Mouse (Mus musculus) CH12.LX (cell line): ENCODE data around the gene Unc5cl. TPM values are rescaled to one million over a fixed set of nuclear protein-coding genes. Genes with fewer than 3 reads are reported as not detected.

ENCODE experiments used
- DNase-seq: peaks from one replicate; pipeline ENCODE4 v3.0.0-alpha.2; 2013; ENCODE audit errors: extremely low read depth
- H3K27ac ChIP-seq: 2 replicates; pipeline ENCODE4 v1.5.1; 2012; ENCODE audit warnings: low read depth, mild to moderate bottlenecking, control low read depth, moderate library complexity; ENCODE audit not compliant: insufficient read depth
- H3K27me3 ChIP-seq: replicated peaks from 2 replicates; pipeline ENCODE3; 2012; ENCODE audit warnings: inconsistent platforms
- H3K36me3 ChIP-seq, 2 experiments: replicated peaks in 1 of 2; 2 replicates each; pipeline versions ENCODE3 to v1.6.1; 2012; ENCODE audit warnings: inconsistent platforms in 1 of 2, low read length in 1 of 2, mild to moderate bottlenecking in 1 of 2, mixed read lengths in 1 of 2, moderate library complexity in 1 of 2; ENCODE audit not compliant: control insufficient read depth in 1 of 2, insufficient read depth in 1 of 2
- H3K4me1 ChIP-seq, 2 experiments: 2 replicates each; pipeline ENCODE4 v1.6.1; 2012; ENCODE audit warnings: inconsistent platforms in 1 of 2, moderate library complexity in 1 of 2; ENCODE audit not compliant: insufficient read depth in 2 of 2, control insufficient read depth in 1 of 2
- H3K4me2 ChIP-seq: 2 replicates; pipeline ENCODE4 v1.6.1; 2012; ENCODE audit warnings: low read depth, mild to moderate bottlenecking, control low read depth; ENCODE audit not compliant: poor library complexity, insufficient read depth, severe bottlenecking
- H3K4me3 ChIP-seq, 3 experiments: fragments of 150-350 bp in 1 of 3; sonication (generic) in 1 of 3; replicated peaks in 1 of 3; 2 replicates each; pipeline versions ENCODE3 to v1.5.1; 2011 to 2012; ENCODE audit warnings: low read depth in 2 of 3, low read length in 2 of 3, mild to moderate bottlenecking in 2 of 3, moderate library complexity in 2 of 3, control low read depth in 1 of 3, improper control_type of control experiment in 1 of 3, inconsistent platforms in 1 of 3, mixed read lengths in 1 of 3; ENCODE audit not compliant: poor library complexity in 1 of 3
- H3K79me2 ChIP-seq: replicated peaks from 2 replicates; pipeline ENCODE4 v1.6.1; 2012; ENCODE audit warnings: mild to moderate bottlenecking, moderate library complexity; ENCODE audit not compliant: control insufficient read depth, poor library complexity, insufficient read depth, severe bottlenecking; ENCODE audit errors: extremely low read depth
- H3K9ac ChIP-seq: 2 replicates; pipeline ENCODE4 v1.6.1; 2012; ENCODE audit warnings: low read depth, mild to moderate bottlenecking, control low read depth, moderate library complexity; ENCODE audit not compliant: insufficient read depth
- H3K9me3 ChIP-seq: replicated peaks from 2 replicates; pipeline ENCODE3; 2012; ENCODE audit warnings: low read length, inconsistent platforms, mixed read lengths
- BHLHE40 ChIP-seq: IDR thresholded peaks from 2 replicates; pipeline ENCODE4 v1.6.1; 2011; ENCODE audit warnings: mild to moderate bottlenecking, low read depth, low read length, improper control_type of control experiment
- CHD2 ChIP-seq: IDR thresholded peaks from 2 replicates; pipeline ENCODE4 v1.6.1; 2011; ENCODE audit warnings: low read length, improper control_type of control experiment
- ETS1 ChIP-seq: conservative IDR thresholded peaks from 2 replicates; pipeline ENCODE4 v1.6.1; 2012; ENCODE audit warnings: low read depth, mild to moderate bottlenecking, inconsistent platforms, low read length, improper control_type of control experiment, moderate library complexity
- IRF4 ChIP-seq: IDR thresholded peaks from 2 replicates; pipeline ENCODE4 v1.6.1; 2014; ENCODE audit warnings: low read depth, mild to moderate bottlenecking, inconsistent platforms, low read length, improper control_type of control experiment
- JUN ChIP-seq: IDR thresholded peaks from 2 replicates; pipeline ENCODE4 v1.6.1; 2011; ENCODE audit warnings: low read depth, mild to moderate bottlenecking, low read length, improper control_type of control experiment, moderate library complexity; ENCODE audit not compliant: insufficient read depth
- MAX ChIP-seq: IDR thresholded peaks from 2 replicates; pipeline ENCODE4 v1.6.1; 2011; ENCODE audit warnings: low read length, improper control_type of control experiment
- MEF2A ChIP-seq: IDR thresholded peaks from 2 replicates; pipeline ENCODE4 v1.6.1; 2014; ENCODE audit warnings: low read depth, mild to moderate bottlenecking, inconsistent platforms, low read length, improper control_type of control experiment, borderline replicate concordance
- RAD21 ChIP-seq: IDR thresholded peaks from 2 replicates; pipeline ENCODE4 v1.6.1; 2011; ENCODE audit warnings: low read depth, mild to moderate bottlenecking, low read length, improper control_type of control experiment, moderate library complexity
- TBP ChIP-seq: conservative IDR thresholded peaks from 2 replicates; pipeline ENCODE4 v1.6.1; 2011; ENCODE audit warnings: low read depth, low read length, improper control_type of control experiment
- TCF12 ChIP-seq: IDR thresholded peaks from 2 replicates; pipeline ENCODE4 v1.6.1; 2014; ENCODE audit warnings: low read depth, mild to moderate bottlenecking, inconsistent platforms, low read length, improper control_type of control experiment
- dilution Hi-C: fragments of 300-500 bp; cut with MboI; formaldehyde crosslinking; loops from 2 replicates; pipeline ENCODE4 v1.14.3; 2020; ENCODE audit warnings: low sequenced_read_pairs; ENCODE audit not compliant: extremely low pct_unique_long_range_greater_than_20kb, extremely low pct_ligation_motif_present
- in situ Hi-C: fragments of 300-500 bp; cut with MboI; formaldehyde crosslinking; loops from 3 replicates; pipeline ENCODE4 v1.14.3; 2019; ENCODE audit warnings: low sequenced_read_pairs, low pct_ligation_motif_present, low pct_unique_long_range_greater_than_20kb, mixed read lengths
- polyA plus RNA-seq: library from polyadenylated mRNA; unstranded; fragments of >175 nt; gene quantifications from 2 replicates; pipeline ENCODE4 v1.2.1, GENCODE M21; 2012; ENCODE audit warnings: low read depth; ENCODE audit not compliant: insufficient read length
- total RNA-seq, 2 experiments: library from RNA; depleted of rRNA; stranded (reverse); fragments of 300-350 nt in 1 of 2; fragments of >200 nt in 1 of 2; gene quantifications; 2 replicates each; pipeline ENCODE4 v1.2.3; 2012 to 2014

Unc5cl gene
- total and polyA plus RNA-seq, 3 experiments: 0.09 to 0.21 TPM; not detected in 1

GRCm38 (mm10) chr17:48489466-48489865 is 34.8 kb downstream of the Unc5cl start:
- in situ Hi-C loops: no loop called here
- dilution Hi-C loops: no loop called here

DNA sequence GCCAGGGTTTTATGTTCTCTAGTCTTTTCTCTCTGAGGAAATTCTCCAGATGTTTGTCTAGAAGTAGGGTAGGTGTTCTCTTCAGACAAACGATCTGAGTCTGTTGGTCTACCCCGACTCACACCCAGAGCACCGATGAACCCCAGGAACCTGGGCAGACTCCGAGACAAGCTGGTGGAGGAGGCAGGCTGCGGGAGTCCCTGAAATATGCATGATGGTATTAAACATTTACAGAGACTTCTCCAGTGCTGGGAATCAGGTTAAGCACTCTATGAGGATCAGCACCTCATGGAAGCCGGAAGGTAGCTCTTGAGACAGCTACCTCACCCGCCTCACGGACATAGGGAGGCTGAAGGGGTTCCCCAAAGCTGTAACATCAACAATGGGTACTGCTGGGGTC is 37.9 kb downstream of the Unc5cl start:
- Histone ChIP-seq H3K36me3 (no peaks in the 10 kb centered on the region), H3K27me3 (peaks cover 5% of the 10 kb centered on the region), H3K9ac (no peak overlapping the region), H3K4me1 (no peaks in the 10 kb centered on the region), H3K4me3 (no peak overlapping the region), H3K79me2 (no peaks in the 10 kb centered on the region), H3K27ac (no peak overlapping the region), H3K9me3 (peaks cover 16% of the 10 kb centered on the region), H3K4me2 (no peak overlapping the region)
- dilution Hi-C loops (no loop called here), in situ Hi-C loops (no loop called here)
- TF ChIP-seq JUN (no peak), MAX (no peak), TBP (no peak), IRF4 (no peak)
- no peak for DNase-seq

More at GRCm38 (mm10) chr17:48489466-48489865, 34.8 kb downstream of the Unc5cl start:
- Histone ChIP-seq H3K4me2 (no peak overlapping the region), H3K4me1 (no peaks in the 10 kb centered on the region), H3K9ac (no peak overlapping the region), H3K4me3 (no peak overlapping the region), H3K9me3 (peaks cover 13% of the 10 kb centered on the region), H3K79me2 (no peaks in the 10 kb centered on the region), H3K36me3 (no peaks in the 10 kb centered on the region), H3K27me3 (peaks cover 5% of the 10 kb centered on the region), H3K27ac (no peak overlapping the region)
- no peak for DNase-seq
- TF ChIP-seq ETS1: no peak
- TF ChIP-seq CHD2: no peak

- in situ Hi-C loops (no loop called here), dilution Hi-C loops (no loop called here)
- Histone ChIP-seq H3K36me3 (no peaks in the 10 kb centered on the region), H3K4me3 (no peak overlapping the region), H3K79me2 (no peaks in the 10 kb centered on the region), H3K4me2 (no peak overlapping the region), H3K27me3 (peaks cover under 1% of the 10 kb centered on the region), H3K9ac (no peak overlapping the region), H3K27ac (no peak overlapping the region), H3K4me1 (no peaks in the 10 kb centered on the region), H3K9me3 (peaks cover 14% of the 10 kb centered on the region)
- TF ChIP-seq BHLHE40: no peak
- no peak for TF ChIP-seq TCF12
- TF ChIP-seq RAD21: no peak
- TF ChIP-seq MEF2A: no peak
- no peak for DNase-seq
These were observed 38.9 kb downstream of the Unc5cl start for GRCm38 (mm10) chr17:48493582-48493981.
